17 mouse cellular contexts compared by ENCODE assay signal in the genomic region with DNA sequence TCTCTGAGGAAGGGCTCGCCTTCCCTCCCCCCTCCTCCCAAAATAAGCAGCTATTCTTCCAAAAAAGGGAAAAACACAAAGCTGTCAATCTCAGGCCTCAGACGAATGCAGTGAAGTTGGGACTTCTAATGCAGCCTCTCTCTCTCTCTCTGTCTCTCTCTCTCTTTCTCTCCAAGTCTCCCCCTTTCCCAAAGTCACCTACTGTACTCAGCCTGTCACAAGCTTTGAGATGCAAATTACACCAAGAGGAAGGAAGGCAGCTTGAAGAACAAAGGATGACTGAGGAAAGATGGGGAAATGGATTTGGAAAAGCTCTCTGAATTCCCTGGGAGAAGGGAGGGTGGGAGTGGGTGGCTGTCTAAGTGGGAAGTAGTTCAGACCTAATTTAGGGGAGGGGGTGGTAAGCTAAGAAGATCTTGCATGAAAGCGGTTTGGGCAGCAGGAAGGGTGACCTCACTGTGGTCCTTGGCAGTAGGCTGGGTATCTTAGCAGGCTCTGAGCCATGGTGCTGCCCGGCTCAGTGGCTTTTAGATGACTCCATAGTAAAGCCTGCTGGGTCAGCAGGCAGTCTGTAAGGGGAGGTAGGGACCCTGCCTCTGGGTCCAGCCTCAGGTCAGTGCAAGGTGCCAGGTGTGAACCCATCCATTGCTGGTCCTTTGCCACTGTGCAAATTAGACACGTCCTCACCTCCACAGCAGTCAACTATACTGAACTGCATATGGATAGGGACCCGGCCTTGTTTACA. TPM values are rescaled to one million over a fixed set of nuclear protein-coding genes. Genes with fewer than 3 reads are reported as not detected.
DNase-seq lines count a peak whose midpoint lies in the region; ATAC-seq and TF ChIP-seq lines count a peak whose summit lies in the region.
"Had no signal": no experiment of that assay in that cellular context is flagged by ENCODE, and none has a peak within 500 bp of the region (broad histone marks: within the 10 kb centered on the region; RNA-seq: fewer than 3 reads in every experiment).

No protein-coding gene starts in this region.

- no peak overlapping the region for H3K4me3 ChIP-seq in layer of hippocampus, adult 2 months
- no peak overlapping the region for H3K4me3 ChIP-seq in cortical plate, adult 2 months (ENCODE audit: insufficient read depth, low read length)
- no peak overlapping the region for H3K4me3 ChIP-seq in hindbrain, embryonic 13.5 days
- H3K4me3 ChIP-seq in midbrain, postnatal 0 days (ENCODE audit: low read depth, low read length) = no peak overlapping the region
- H3K4me3 ChIP-seq: liver, embryonic 13.5 days had no signal

- H3K27me3 ChIP-seq in hindbrain, embryonic 13.5 days = no peaks in the 10 kb centered on the region
- H3K27me3 ChIP-seq in midbrain, postnatal 0 days (ENCODE audit: insufficient read depth, low read length) = no peaks in the 10 kb centered on the region
- H3K27me3 ChIP-seq: liver, embryonic 13.5 days had no signal

- H3K4me2 ChIP-seq in hindbrain, embryonic 13.5 days = no peak overlapping the region
- no peak overlapping the region for H3K4me2 ChIP-seq in midbrain, postnatal 0 days (ENCODE audit: low read depth, low read length, poor library complexity, severe bottlenecking)
- H3K4me2 ChIP-seq: heart, embryonic 11.5 days; liver, embryonic 13.5 days had no signal

- H3K36me3 ChIP-seq in hindbrain, embryonic 13.5 days = no peaks in the 10 kb centered on the region
- no peaks in the 10 kb centered on the region; the same call in 1 of the 2 replicates for H3K36me3 ChIP-seq in midbrain, postnatal 0 days (ENCODE audit: insufficient read depth, low read length)
- H3K36me3 ChIP-seq: liver, embryonic 13.5 days had no signal

- peak overlapping the region; percentile 91 for H3K27ac ChIP-seq in layer of hippocampus, adult 2 months
- peak overlapping the region; percentile 26 for H3K27ac ChIP-seq in cortical plate, adult 2 months (ENCODE audit: insufficient read depth, low read length)
- peak overlapping the region; percentile 44; the same call in 1 of the 2 replicates for H3K27ac ChIP-seq in hindbrain, embryonic 13.5 days
- peak overlapping the region; percentile 77 for H3K27ac ChIP-seq in midbrain, postnatal 0 days (ENCODE audit: low read depth, low read length)
- H3K27ac ChIP-seq: liver, embryonic 13.5 days; stomach, postnatal 0 days had no signal

- TF ChIP-seq CTCF in layer of hippocampus, adult 2 months (conservative IDR thresholded peaks at IDR 0.05) = no peak
- no peak for TF ChIP-seq CTCF in cortical plate, adult 2 months (IDR thresholded peaks at IDR 0.05; ENCODE audit: extremely low read depth, insufficient read depth, low read length)
- no peak for TF ChIP-seq CTCF in midbrain, postnatal 0 days (IDR thresholded peaks at IDR 0.05)

- no peak for ATAC-seq in hindbrain, embryonic 13.5 days (ENCODE audit: low FRiP score)
- no peak; the same call in 1 of the 2 replicates for ATAC-seq in midbrain, postnatal 0 days (ENCODE audit: low FRiP score)
- ATAC-seq: activated CD4-positive, CD25-positive, alpha-beta regulatory T cell, adult 4 months; lung, postnatal 0 days had no signal

- no peaks in the 10 kb centered on the region for H3K9me3 ChIP-seq in hindbrain, embryonic 13.5 days
- H3K9me3 ChIP-seq in midbrain, postnatal 0 days (ENCODE audit: low read length) = no peaks in the 10 kb centered on the region
- H3K9me3 ChIP-seq: liver, embryonic 13.5 days had no signal

- H3K4me1 ChIP-seq in cortical plate, adult 2 months (ENCODE audit: control insufficient read depth, insufficient read depth, low read length) = peaks cover 3% of the 10 kb centered on the region; the same call in 1 of the 2 replicates
- peaks cover 39% of the 10 kb centered on the region for H3K4me1 ChIP-seq in hindbrain, embryonic 13.5 days (replicated peaks)
- peaks cover 35% of the 10 kb centered on the region for H3K4me1 ChIP-seq in midbrain, postnatal 0 days (ENCODE audit: insufficient read depth, low read length)
- H3K4me1 ChIP-seq: liver, embryonic 13.5 days had no signal

- DNase-seq in layer of hippocampus, adult 2 months (ENCODE audit: low spot score in 2 of 2) = no peak
- DNase-seq in layer of hippocampus, adult 18-20 months (ENCODE audit: low spot score in 2 of 2) = no peak
- no peak for DNase-seq in midbrain, postnatal 0 days (ENCODE audit: low spot score)
- DNase-seq in right cerebral cortex, adult 2 months (ENCODE audit: low spot score in 2 of 2) = no peak
- no peak for DNase-seq in cerebellum, adult 8-10 months
- DNase-seq in kidney, postnatal 25 days = no peak
- DNase-seq: gastrocnemius, postnatal 14 days; heart, postnatal 36 days; kidney, adult 11 months; left cerebral cortex, postnatal 4 days; liver, embryonic 13.5 days had no signal

- 47% methylated on average over 6 of the region's 6 CpGs for WGBS in hindbrain, embryonic 13.5 days
- 40% methylated on average over 6 of the region's 6 CpGs for WGBS in midbrain, postnatal 0 days

- TF ChIP-seq POLR2A in cortical plate, adult 2 months (IDR thresholded peaks at IDR 0.05; ENCODE audit: extremely low read depth, insufficient read depth, low read length) = no peak

- H3K9ac ChIP-seq in hindbrain, embryonic 13.5 days = peak overlapping the region; percentile 46; the same call in 1 of the 2 replicates
- 0 out of 2 replicates have a peak overlapping the region, but pooled peaks have one; percentile 1 for H3K9ac ChIP-seq in midbrain, postnatal 0 days (replicated peaks; ENCODE audit: low read length, poor library complexity, severe bottlenecking)
- H3K9ac ChIP-seq: liver, embryonic 13.5 days had no signal

RNA-seq across cellular contexts. Expression of a gene that starts 55.8 kb away (rescaled TPM):
- 100 to 1,000 TPM; 226 to 243 TPM for total RNA-seq in layer of hippocampus, adult 2 months (2021)
- total RNA-seq in layer of hippocampus, adult 18-20 months (2021) = 100 to 1,000 TPM; 214 to 231 TPM
- 130 and 131 TPM in 2 replicates for polyA plus RNA-seq in cortical plate, adult 2 months (2012; rRNA removed)
- 34.3 and 39.0 TPM in 2 replicates for polyA plus RNA-seq in hindbrain, embryonic 13.5 days (2015; fragmentation: Nextera tagmentation; extraction: Ambion mirVana)
- total RNA-seq in midbrain, postnatal 0 days (2014; rRNA removed) = 36.2 and 45.8 TPM in 2 replicates
- 21.4 and 22.8 TPM in 2 replicates for polyA plus RNA-seq in midbrain, postnatal 0 days (2015; fragmentation: Nextera tagmentation; extraction: Ambion mirVana)

Comparison
In these comparisons a context has a peak if more than half of its experiments do, and no peak if none do; other contexts are left out.
1. H3K27ac ChIP-seq: peak in every context shown above with its lines; median percentile 91 in layer of hippocampus, adult 2 months; 77 in midbrain, postnatal 0 days; 44 in hindbrain, embryonic 13.5 days; 26 in cortical plate, adult 2 months.